Mouse (Mus musculus) kidney, adult 2 months (tissue): ENCODE measurements around the gene Ndufs8.

ENCODE experiments used
- CTCF ChIP-seq: fragments of 200-500 bp; conservative IDR thresholded peaks from 2 replicates; pipeline ENCODE4 v1.5.1; 2011; ENCODE audit warnings: low read depth, mild to moderate bottlenecking, control low read depth, low read length, moderate library complexity, mixed read lengths; ENCODE audit not compliant: insufficient read depth, insufficient read length
- POLR2A ChIP-seq: fragments of 200-500 bp; IDR thresholded peaks from one replicate; pipeline ENCODE4 v1.6.1; 2011; ENCODE audit warnings: low read depth, low read length, control low read depth

DNA sequence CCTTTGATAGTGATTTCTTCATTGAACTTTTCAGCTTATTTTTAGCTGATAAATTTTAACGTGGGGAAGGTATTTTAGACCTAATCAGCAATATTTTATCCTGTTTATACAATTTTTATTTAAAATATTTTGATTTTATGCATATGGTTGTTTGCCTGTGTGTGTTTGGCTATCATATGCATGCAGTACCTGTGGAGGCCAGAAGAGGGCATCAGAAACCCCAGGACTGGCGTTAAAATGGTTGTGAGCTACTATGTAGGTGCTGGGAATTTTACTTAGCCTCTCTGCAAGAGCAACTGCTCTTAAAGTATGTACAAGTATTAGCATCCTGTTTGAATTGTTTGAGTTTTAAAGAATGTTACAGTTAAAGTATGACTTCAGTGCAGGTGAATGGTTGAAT is 47.6 kb downstream of the Ndufs8 start:
- TF ChIP-seq CTCF (peak; percentile 28; the same call in 1 of the 2 replicates), POLR2A (no peak)
